Mouse (Mus musculus) limb, embryonic 14.5 days (tissue): ENCODE data around the gene Fem1b. TPM values are rescaled to one million over a fixed set of nuclear protein-coding genes. Genes with fewer than 3 reads are reported as not detected.
"Not testable (repeated sequence)": the region's sequence is repeated elsewhere in the genome, so short reads cannot be mapped to it uniquely, and the experiment has no call there.

Experiments used
- ATAC-seq: fragments of 200-750 bp; cut with Nextera tagmentation; 2 replicates; pipeline ENCODE4 v1.8.0; 2017; ENCODE audit warnings: low read depth, moderate number of reproducible peaks, moderate TSS enrichment; ENCODE audit not compliant: low FRiP score
- DNase-seq: peaks from one replicate; pipeline ENCODE4 v3.0.0-alpha.2; 2015; ENCODE audit warnings: low spot score
- H3K27ac ChIP-seq: fragments of 300-500 bp; sonication (generic); replicated peaks from 2 replicates; pipeline ENCODE4 v1.5.1; 2014; ENCODE audit warnings: low read depth, mild to moderate bottlenecking, low read length, moderate library complexity, mixed read lengths
- H3K27me3 ChIP-seq: fragments of 300-500 bp; sonication (generic); 2 replicates; pipeline ENCODE4 v1.6.1; 2014; ENCODE audit warnings: low read length, mixed read lengths; ENCODE audit not compliant: control insufficient read depth, insufficient read depth
- H3K36me3 ChIP-seq: fragments of 300-500 bp; sonication (generic); 2 replicates; pipeline ENCODE4 v1.6.1; 2014; ENCODE audit warnings: mild to moderate bottlenecking, low read length, moderate library complexity, mixed read lengths; ENCODE audit not compliant: control insufficient read depth, insufficient read depth
- H3K4me1 ChIP-seq: fragments of 300-500 bp; sonication (generic); 2 replicates; pipeline ENCODE4 v1.6.1; 2014; ENCODE audit warnings: antibody characterized with exemption, low read length, mixed read lengths; ENCODE audit not compliant: control insufficient read depth, insufficient read depth
- H3K4me2 ChIP-seq: fragments of 300-500 bp; sonication (generic); replicated peaks from 2 replicates; pipeline ENCODE4 v1.6.1; 2014; ENCODE audit warnings: low read depth, mild to moderate bottlenecking, low read length, moderate library complexity; ENCODE audit not compliant: severe bottlenecking
- H3K4me3 ChIP-seq: fragments of 300-500 bp; sonication (generic); replicated peaks from 2 replicates; pipeline ENCODE4 v1.5.1; 2014; ENCODE audit warnings: low read length
- H3K9ac ChIP-seq: fragments of 300-500 bp; sonication (generic); 2 replicates; pipeline ENCODE4 v1.6.1; 2014; ENCODE audit warnings: mild to moderate bottlenecking, low read depth, low read length, moderate library complexity; ENCODE audit not compliant: severe bottlenecking
- H3K9me3 ChIP-seq: fragments of 300-500 bp; sonication (generic); 2 replicates; pipeline ENCODE4 v1.6.1; 2016; ENCODE audit warnings: low read length; ENCODE audit not compliant: control insufficient read depth
- POLR2A ChIP-seq: fragments of 200-500 bp; IDR thresholded peaks from 2 replicates; pipeline ENCODE4 v1.8.0; 2012; ENCODE audit warnings: inconsistent platforms, mild to moderate bottlenecking, moderate library complexity, borderline replicate concordance; ENCODE audit not compliant: insufficient read depth, insufficient read length; ENCODE audit errors: extremely low read depth
- WGBS: fragments of 180-500 bp; shearing (Covaris S2); extraction: QIAGEN DNeasy Blood & Tissue Kit; methylation state at CpG from one replicate; pipeline ENCODE4 v1.1.7; 2014; 5-methylcytosine and 5-hydroxymethylcytosine counted together
- polyA plus RNA-seq, 2 experiments: library from polyadenylated mRNA; depleted of rRNA in 1 of 2; stranded (reverse) in 1 of 2; unstranded in 1 of 2; fragments of >200 nt; fragmentation: Nextera tagmentation in 1 of 2; extraction: Ambion mirVana in 1 of 2; gene quantifications; 2 replicates each; pipeline versions ENCODE4 v1.2.1 to v1.2.3; 2012 to 2014

The Fem1b gene
- 20.7 and 21.2 TPM in 2 replicates for polyA plus RNA-seq (2012; rRNA removed)
- 31.4 and 31.6 TPM in 2 replicates for polyA plus RNA-seq (2014; fragmentation: Nextera tagmentation; extraction: Ambion mirVana)

DNA sequence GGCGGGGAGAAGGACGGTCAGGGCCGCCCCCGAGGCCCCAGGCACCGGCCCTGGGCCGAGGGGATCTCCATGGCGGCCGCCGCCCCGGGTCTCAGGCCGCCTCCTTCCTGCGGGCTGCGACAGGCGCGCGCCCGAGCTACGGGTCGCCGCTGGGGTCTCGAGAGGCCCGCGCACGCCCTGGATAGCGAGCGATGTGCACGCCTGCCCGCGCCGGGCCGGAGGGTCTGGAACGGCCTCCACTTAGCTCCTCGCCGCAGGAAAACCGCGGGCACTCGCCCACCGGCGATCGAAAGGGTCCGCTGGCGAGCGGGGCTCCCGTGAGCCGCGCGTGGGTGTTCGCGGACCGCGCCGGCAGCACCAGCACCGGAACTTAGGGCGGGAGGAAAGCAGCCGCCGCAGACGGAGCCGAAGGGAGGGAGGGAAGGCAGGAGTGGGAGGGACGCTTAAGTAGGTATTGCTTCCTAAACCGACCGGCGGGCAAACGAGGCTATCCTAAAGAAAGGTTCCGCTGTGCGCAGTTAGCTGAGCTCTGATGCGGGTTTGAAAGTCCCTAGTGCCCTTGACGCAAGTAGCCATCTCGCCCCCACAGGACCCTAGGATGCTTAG, at the start of gene Fem1b:
Fem1b (minus strand) TSS at position 419 of the 606 bp plus-strand sequence.
- peak; percentile 84; the same call in 1 of the 2 replicates for TF ChIP-seq POLR2A
- H3K27me3 ChIP-seq: no peaks in the 10 kb centered on the region
- WGBS: under 1% methylated on average over 47 of the region's 68 CpGs
- no peaks in the 10 kb centered on the region for H3K36me3 ChIP-seq
- peaks cover 17% of the 10 kb centered on the region for H3K4me1 ChIP-seq
- H3K9ac ChIP-seq: peak within 1 kb of the TSS; percentile 81
- DNase-seq (peak; percentile 96), ATAC-seq (peak; percentile 93)
- H3K4me2 ChIP-seq: peak within 1 kb of the TSS; percentile 91
- H3K4me3 ChIP-seq: peak within 1 kb of the TSS; percentile 98
- H3K9me3 ChIP-seq: no peaks in the 10 kb centered on the region
- peak within 1 kb of the TSS; percentile 91 for H3K27ac ChIP-seq

DNA sequence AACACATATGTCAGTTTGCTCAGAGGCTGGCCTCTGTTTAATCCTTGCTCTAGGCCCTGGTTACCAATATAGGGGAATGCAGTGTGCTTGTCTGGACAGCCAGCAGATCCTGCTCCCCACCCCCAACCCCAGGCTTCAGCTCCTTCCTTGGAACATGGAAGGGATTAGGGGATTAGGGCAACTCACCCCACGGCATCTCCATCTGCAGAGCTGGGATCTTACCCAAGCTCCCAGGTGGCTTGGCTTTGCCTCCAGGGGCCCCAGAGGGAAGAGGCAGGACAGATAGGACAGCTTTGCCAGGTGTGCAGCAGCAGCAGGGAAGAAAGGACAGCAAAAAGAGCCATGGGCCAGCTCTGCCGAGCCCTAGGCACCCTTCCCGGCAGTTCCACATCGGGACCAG, 49.1 kb upstream of the Fem1b start:
- Histone ChIP-seq H3K4me3 (no peak overlapping the region), H3K9me3 (no peaks in the 10 kb centered on the region), H3K9ac (no peak overlapping the region), H3K4me2 (no peak overlapping the region), H3K4me1 (peaks cover 31% of the 10 kb centered on the region), H3K27ac (no peak overlapping the region), H3K27me3 (no peaks in the 10 kb centered on the region), H3K36me3 (no peaks in the 10 kb centered on the region)
- 60% methylated on average over 4 of the region's 4 CpGs for WGBS
- TF ChIP-seq POLR2A: no peak
- ATAC-seq (no peak), DNase-seq (no peak)

DNA sequence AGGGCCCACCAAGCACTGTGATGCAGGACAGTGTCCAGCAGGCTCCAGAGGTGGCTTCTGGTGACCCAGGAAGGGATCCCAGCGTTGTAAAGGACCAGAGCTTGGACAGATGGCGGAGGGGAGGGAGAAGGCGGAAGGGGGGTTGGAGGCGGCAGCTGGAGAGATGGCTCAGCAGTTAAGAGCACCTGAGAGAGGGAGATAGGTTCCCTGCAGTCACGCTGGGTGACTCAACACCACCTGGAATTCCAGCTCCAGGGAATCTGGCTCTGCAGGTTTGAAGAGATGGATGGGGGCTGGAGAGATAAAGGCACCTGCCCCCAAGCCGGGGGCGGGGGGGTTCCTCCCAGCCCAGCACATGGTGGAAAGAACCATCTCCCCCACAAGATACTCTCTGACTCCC, 48.4 kb upstream of the Fem1b start:
- not testable (repeated sequence) for H3K9ac ChIP-seq, H3K27ac ChIP-seq, ATAC-seq, H3K4me3 ChIP-seq, H3K27me3 ChIP-seq, H3K4me2 ChIP-seq, H3K9me3 ChIP-seq, DNase-seq, H3K36me3 ChIP-seq
- H3K4me1 ChIP-seq: peaks cover 31% of the 10 kb centered on the region
- WGBS: 57% methylated on average over 6 of the region's 7 CpGs

DNA sequence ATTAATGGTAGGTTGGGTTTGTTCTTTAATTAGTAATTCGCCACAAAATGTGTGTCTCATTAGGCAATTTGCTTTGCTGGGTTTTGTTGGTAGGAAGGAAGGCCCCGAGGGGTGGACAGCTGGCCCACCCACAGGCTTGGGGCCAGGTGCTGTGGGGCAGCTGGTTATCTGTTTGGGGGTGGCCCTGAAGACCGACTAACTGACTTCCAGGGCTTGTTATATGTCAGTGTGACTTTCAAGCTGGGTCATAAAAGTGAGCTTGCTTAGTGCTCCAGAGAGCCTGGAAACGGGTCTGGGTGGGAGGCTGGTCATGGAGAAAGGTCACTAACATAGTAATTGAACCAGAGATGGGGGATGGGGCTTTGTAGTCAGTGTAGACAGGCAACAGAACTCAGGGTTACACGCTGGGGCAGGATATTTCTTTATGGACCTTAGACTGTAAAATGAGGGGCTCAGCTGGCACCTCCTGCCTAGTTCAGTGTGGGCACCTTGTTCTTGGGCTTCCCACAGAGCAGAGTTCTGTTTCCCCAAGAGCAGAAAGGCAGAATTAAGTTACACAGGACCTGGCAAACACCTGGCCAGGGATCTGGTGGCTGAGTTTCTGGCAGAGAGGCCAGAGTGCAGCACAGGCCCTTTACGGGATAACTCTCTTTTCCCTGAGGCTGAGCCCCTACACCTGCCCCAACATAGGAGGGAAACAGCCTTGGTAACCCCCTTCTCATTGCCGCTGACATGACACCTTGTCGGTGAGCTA, 46.7 kb upstream of the Fem1b start:
- Histone ChIP-seq H3K4me3 (peak overlapping the region; percentile 14), H3K9me3 (no peaks in the 10 kb centered on the region), H3K4me1 (peaks cover 35% of the 10 kb centered on the region), H3K27me3 (no peaks in the 10 kb centered on the region), H3K27ac (peak overlapping the region; percentile 63), H3K36me3 (no peaks in the 10 kb centered on the region), H3K9ac (peak overlapping the region; percentile 9; the same call in 1 of the 2 replicates), H3K4me2 (peak overlapping the region; percentile 39)
- no peak for DNase-seq
- ATAC-seq: peak; percentile 31
- TF ChIP-seq POLR2A: no peak
- 3% methylated on average over 8 of the region's 8 CpGs for WGBS

DNA sequence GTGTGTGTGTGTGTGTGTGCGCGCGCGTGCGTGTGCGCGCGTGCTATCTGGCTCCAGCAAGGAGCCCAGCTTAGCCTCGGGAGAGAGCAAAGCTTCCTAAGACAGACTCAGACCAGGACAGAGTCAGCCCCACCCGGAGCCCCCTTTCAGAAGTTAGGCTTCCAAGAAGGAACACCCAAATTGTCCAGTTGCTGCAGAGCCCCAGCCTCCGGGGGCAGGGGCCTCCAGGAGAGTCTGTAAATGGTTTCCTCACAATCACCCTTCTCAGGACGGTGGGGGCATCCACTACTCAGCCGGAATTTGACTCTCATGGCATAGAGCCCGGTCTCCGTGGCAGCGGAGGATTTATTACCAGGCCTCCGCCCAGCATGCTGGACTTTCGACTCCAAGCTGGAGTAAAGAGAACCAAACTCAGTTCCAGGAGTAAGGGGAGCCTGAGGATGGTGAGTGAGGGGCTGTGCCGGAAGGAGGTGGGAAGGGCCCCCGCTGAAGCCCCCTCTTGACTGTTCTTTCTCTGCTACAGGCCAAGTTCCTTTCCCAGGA, 46.1 kb upstream of the Fem1b start, which contains the start of gene Calml4:
Calml4 (plus strand) TSS at position 362 of the 543 bp plus-strand sequence.
- WGBS: 21% methylated on average over 18 of the region's 20 CpGs
- no peaks in the 10 kb centered on the region for H3K9me3 ChIP-seq
- peak within 1 kb of the TSS; percentile 63 for H3K27ac ChIP-seq
- peak within 1 kb of the TSS; percentile 14 for H3K4me3 ChIP-seq
- peak; percentile 86 for DNase-seq
- H3K4me2 ChIP-seq: peak within 1 kb of the TSS; percentile 39
- H3K27me3 ChIP-seq: no peaks in the 10 kb centered on the region
- H3K36me3 ChIP-seq: no peaks in the 10 kb centered on the region
- H3K4me1 ChIP-seq: peaks cover 35% of the 10 kb centered on the region
- TF ChIP-seq POLR2A: no peak
- peak within 1 kb of the TSS; percentile 32; the same call in 1 of the 2 replicates for H3K9ac ChIP-seq
- peak; percentile 79 for ATAC-seq
